Mouse (Mus musculus): ENCODE data around the gene Tpgs1.

DNA sequence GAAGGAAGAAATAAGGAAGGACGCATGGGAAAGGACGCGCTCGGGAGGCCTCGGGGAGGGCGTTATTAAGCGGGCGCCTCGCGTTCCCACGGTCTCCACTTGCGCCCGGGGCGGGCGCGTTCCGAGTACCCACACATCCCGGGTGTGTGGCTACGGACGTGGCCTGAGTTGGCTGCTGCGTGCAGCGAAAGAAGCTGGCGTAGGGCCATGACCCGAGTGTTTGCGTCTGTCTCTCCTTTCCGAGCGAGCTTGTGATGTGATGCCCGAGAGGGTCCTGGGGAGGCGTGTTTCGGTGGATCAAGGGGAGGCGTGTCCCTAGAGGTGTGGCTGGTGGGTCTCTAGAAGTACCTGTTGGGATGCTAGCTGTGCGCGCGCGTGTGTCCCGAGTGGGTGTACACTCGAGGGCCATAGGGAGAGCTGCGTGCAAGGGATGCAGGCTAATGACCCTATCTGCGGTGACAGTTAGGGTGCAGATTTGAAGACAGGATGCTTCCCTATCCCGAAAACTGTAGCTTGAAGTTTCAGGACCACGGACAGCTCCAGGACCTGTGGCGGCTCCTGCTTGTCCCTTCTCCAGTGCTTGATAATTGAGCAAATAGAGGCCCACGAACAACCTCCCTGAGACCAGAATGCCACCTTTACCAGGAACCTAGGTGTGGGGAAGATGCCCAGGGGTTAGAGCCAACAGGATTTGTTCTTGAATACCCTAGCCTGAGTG lies 48.6 kb downstream of the Tpgs1 start:
- no peak for TF ChIP-seq CTCF (IDR thresholded peaks at IDR 0.05; ENCODE audit: low read depth, low read length)
- TF ChIP-seq POLR2A (IDR thresholded peaks at IDR 0.05; ENCODE audit: borderline replicate concordance, low read depth, low read length), result no peak
